Mouse (Mus musculus) thymus, adult 2 months (tissue): ENCODE measurements around the gene Shbg.

Experiments used
- CTCF ChIP-seq: fragments of 200-500 bp; IDR thresholded peaks from 2 replicates; pipeline ENCODE4 v1.5.1; 2012; ENCODE audit warnings: mild to moderate bottlenecking, control low read depth, low read length, moderate library complexity, borderline replicate concordance; ENCODE audit not compliant: control insufficient read depth, poor library complexity, insufficient read depth; ENCODE audit errors: extremely low read depth
- POLR2A ChIP-seq: fragments of 200-500 bp; IDR thresholded peaks from 2 replicates; pipeline ENCODE4 v1.6.1; 2012; ENCODE audit warnings: mild to moderate bottlenecking, low read length, control low read depth, moderate library complexity; ENCODE audit not compliant: control insufficient read depth, poor library complexity, insufficient read depth; ENCODE audit errors: extremely low read depth

GRCm38 (mm10) chr11:69632284-69633089 lies 14.8 kb upstream of the Shbg start, which contains the start of gene Fxr2:
- peak; percentile 92 for TF ChIP-seq CTCF
- peak; percentile 81 for TF ChIP-seq POLR2A
